Mouse (Mus musculus): ENCODE results near the gene Klhdc2. TPM values are rescaled to one million over a fixed set of nuclear protein-coding genes. Genes with fewer than 3 reads are reported as not detected.

Klhdc2 gene
- total RNA-seq (2014; rRNA removed) (330 and 340 TPM in 2 replicates), polyA plus RNA-seq (2015; fragmentation: Nextera tagmentation; extraction: Ambion mirVana) (260 and 264 TPM in 2 replicates)

DNA sequence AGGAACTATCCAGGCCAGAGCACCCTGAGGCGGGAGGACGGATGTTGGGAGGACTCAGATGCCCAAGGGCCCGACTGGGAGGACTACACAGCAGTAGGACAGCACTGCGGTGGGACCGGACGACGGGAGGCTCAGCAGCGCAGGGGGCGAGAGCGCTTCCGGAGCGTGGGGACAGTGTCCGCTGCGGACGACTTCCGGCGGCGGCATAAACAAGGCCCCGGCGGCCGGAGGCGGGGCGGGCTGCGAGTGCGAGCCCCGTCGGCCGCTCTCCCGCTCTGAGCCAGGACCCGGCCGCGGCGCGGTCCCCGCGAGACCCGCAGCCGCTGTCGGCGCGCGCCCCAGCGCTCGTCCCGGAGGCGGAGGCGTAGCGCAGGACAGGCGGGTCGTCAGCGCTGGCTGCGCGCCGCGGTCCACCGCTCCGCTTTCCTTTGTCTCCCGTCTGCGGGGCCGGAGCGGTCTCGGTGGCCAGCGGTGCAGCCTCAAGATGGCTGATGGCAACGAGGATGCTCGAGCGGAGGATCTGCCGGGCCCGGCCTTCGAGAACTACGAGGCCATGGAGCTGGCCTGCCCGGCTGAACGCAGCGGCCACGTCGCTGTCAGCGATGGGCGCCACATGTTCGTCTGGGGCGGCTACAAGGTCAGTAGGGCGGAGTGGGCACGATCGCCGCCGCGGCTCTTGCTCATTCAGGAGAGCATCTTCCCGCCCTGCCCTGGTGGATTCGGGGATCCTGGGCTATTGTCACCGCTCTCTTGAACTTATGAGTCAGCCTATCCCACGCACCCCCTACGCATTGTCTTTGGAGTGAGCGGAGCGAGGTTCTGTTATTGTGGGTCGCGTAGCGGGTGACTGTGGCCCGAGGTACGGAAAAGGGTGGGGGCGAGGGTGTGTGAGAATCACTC lies at the start of gene Klhdc2:
Klhdc2 (plus strand) TSS at position 171 of the 900 bp plus-strand sequence.
- H3K9me3 ChIP-seq (ENCODE audit: low read length), result no peaks in the 10 kb centered on the region
- peak; percentile 90 for DNase-seq
- H3K27ac ChIP-seq (ENCODE audit: low read depth, low read length), result peak within 1 kb of the TSS; percentile 98
- H3K36me3 ChIP-seq (ENCODE audit: insufficient read depth), result peaks cover 8% of the 10 kb centered on the region
- H3K4me2 ChIP-seq (ENCODE audit: low read depth), result peak within 1 kb of the TSS; percentile 57
- peak; percentile 98 for ATAC-seq
- H3K4me3 ChIP-seq (ENCODE audit: low read depth, low read length), result peak within 1 kb of the TSS; percentile 99
- WGBS, result under 1% methylated on average over 74 of the region's 98 CpGs
- H3K4me1 ChIP-seq (ENCODE audit: insufficient read depth), result no peaks in the 10 kb centered on the region
- H3K27me3 ChIP-seq (ENCODE audit: insufficient read depth, low read length), result no peaks in the 10 kb centered on the region
- 0 out of 2 replicates have a peak, but pooled peaks have one; percentile 8 for TF ChIP-seq CTCF (IDR thresholded peaks at IDR 0.05; ENCODE audit: low read depth)
- peak within 1 kb of the TSS; percentile 99 for H3K9ac ChIP-seq

- 85% methylated on average over 4 of the region's 4 CpGs for WGBS
- Histone ChIP-seq H3K36me3 (ENCODE audit: insufficient read depth) (no peaks in the 10 kb centered on the region), H3K27me3 (ENCODE audit: insufficient read depth, low read length) (no peaks in the 10 kb centered on the region), H3K4me3 (ENCODE audit: low read depth, low read length) (no peak overlapping the region), H3K4me2 (ENCODE audit: low read depth) (no peak overlapping the region), H3K27ac (ENCODE audit: low read depth, low read length) (no peak overlapping the region), H3K9ac (no peak overlapping the region), H3K4me1 (ENCODE audit: insufficient read depth) (no peaks in the 10 kb centered on the region), H3K9me3 (ENCODE audit: low read length) (no peaks in the 10 kb centered on the region)
- DNase-seq (no peak), ATAC-seq (no peak)
- TF ChIP-seq CTCF (IDR thresholded peaks at IDR 0.05; ENCODE audit: low read depth), result no peak
These were observed 46.7 kb upstream of the Klhdc2 start for GRCm38 (mm10) chr12:69249766-69250165.

DNA sequence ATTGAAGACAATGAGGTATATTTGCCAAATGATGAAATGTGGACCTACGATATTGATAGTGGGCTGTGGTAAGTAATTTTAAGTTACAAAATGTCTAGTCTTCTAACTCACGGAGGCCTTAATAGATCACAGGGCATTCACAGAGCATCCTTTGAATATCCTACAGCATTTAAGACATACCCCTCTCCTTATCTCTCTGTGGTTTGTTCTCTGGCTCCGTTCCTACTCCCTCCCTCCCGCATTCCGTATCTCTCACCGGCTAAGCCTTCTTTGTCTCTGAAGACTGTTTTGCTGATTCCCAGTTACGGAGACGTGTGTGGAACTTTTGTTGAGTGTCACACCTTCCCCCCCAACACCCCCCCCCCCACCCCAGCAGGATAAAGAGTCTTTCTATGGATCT lies 45.7 kb upstream of the Klhdc2 start:
- no peak for ATAC-seq

DNA sequence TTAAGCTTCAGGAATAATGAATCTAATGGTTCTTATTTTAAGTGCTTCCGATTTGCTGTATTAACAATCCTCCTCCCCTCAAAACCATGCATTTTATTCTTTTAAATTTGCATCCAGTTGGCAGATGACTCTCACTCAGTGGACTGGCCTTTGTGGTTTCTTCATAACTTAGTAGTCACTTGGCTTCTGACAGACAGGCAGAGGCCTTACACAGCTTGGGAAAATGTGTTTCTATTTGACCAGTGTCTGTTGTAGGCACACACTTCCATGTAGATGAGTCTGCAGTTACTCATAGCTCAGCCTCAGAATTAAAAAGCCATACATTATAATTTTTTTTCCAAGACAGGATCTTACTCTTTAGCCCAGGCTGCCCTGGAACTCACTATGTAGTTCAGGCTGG lies 42.7 kb upstream of the Klhdc2 start:
- H3K27me3 ChIP-seq (ENCODE audit: insufficient read depth, low read length), result no peaks in the 10 kb centered on the region
- TF ChIP-seq CTCF (IDR thresholded peaks at IDR 0.05; ENCODE audit: low read depth), result no peak
- WGBS, result 89% methylated on average over 1 of the region's 1 CpGs
- H3K4me2 ChIP-seq (ENCODE audit: low read depth), result no peak overlapping the region
- H3K9ac ChIP-seq, result no peak overlapping the region
- H3K36me3 ChIP-seq (ENCODE audit: insufficient read depth), result no peaks in the 10 kb centered on the region
- no peaks in the 10 kb centered on the region for H3K9me3 ChIP-seq (ENCODE audit: low read length)
- DNase-seq (no peak), ATAC-seq (no peak)
- H3K27ac ChIP-seq (ENCODE audit: low read depth, low read length), result no peak overlapping the region
- no peaks in the 10 kb centered on the region for H3K4me1 ChIP-seq (ENCODE audit: insufficient read depth)
- no peak overlapping the region for H3K4me3 ChIP-seq (ENCODE audit: low read depth, low read length)

More for the DNA sequence above, 45.7 kb upstream of the Klhdc2 start:
- no peaks in the 10 kb centered on the region for H3K36me3 ChIP-seq (ENCODE audit: insufficient read depth)
- WGBS, result 78% methylated on average over 8 of the region's 8 CpGs
- H3K27me3 ChIP-seq (ENCODE audit: insufficient read depth, low read length), result no peaks in the 10 kb centered on the region
- H3K27ac ChIP-seq (ENCODE audit: low read depth, low read length), result no peak overlapping the region
- no peaks in the 10 kb centered on the region for H3K9me3 ChIP-seq (ENCODE audit: low read length)
- H3K9ac ChIP-seq, result no peak overlapping the region
- no peak for TF ChIP-seq CTCF (IDR thresholded peaks at IDR 0.05; ENCODE audit: low read depth)
- no peak overlapping the region for H3K4me3 ChIP-seq (ENCODE audit: low read depth, low read length)
- no peak overlapping the region for H3K4me2 ChIP-seq (ENCODE audit: low read depth)
- DNase-seq, result no peak
- no peaks in the 10 kb centered on the region for H3K4me1 ChIP-seq (ENCODE audit: insufficient read depth)

GRCm38 (mm10) chr12:69257836-69258235 lies 38.6 kb upstream of the Klhdc2 start:
- no peaks in the 10 kb centered on the region for H3K27me3 ChIP-seq (ENCODE audit: insufficient read depth, low read length)
- 87% methylated on average over 11 of the region's 11 CpGs for WGBS
- DNase-seq, result no peak
- no peaks in the 10 kb centered on the region for H3K4me1 ChIP-seq (ENCODE audit: insufficient read depth)
- no peak overlapping the region for H3K4me2 ChIP-seq (ENCODE audit: low read depth)
- no peak overlapping the region for H3K4me3 ChIP-seq (ENCODE audit: low read depth, low read length)
- TF ChIP-seq CTCF (IDR thresholded peaks at IDR 0.05; ENCODE audit: low read depth), result no peak
- H3K36me3 ChIP-seq (ENCODE audit: insufficient read depth), result no peaks in the 10 kb centered on the region
- no peak overlapping the region for H3K9ac ChIP-seq
- no peak for ATAC-seq
- H3K27ac ChIP-seq (ENCODE audit: low read depth, low read length), result no peak overlapping the region
- H3K9me3 ChIP-seq (ENCODE audit: low read length), result no peaks in the 10 kb centered on the region

- no peak overlapping the region for H3K27ac ChIP-seq (ENCODE audit: low read depth, low read length)
- no peaks in the 10 kb centered on the region for H3K27me3 ChIP-seq (ENCODE audit: insufficient read depth, low read length)
- no peaks in the 10 kb centered on the region for H3K36me3 ChIP-seq (ENCODE audit: insufficient read depth)
- no peaks in the 10 kb centered on the region for H3K9me3 ChIP-seq (ENCODE audit: low read length)
- H3K4me2 ChIP-seq (ENCODE audit: low read depth), result no peak overlapping the region
- no peak for TF ChIP-seq CTCF (IDR thresholded peaks at IDR 0.05; ENCODE audit: low read depth)
- ATAC-seq, result no peak
- 92% methylated on average over 5 of the region's 5 CpGs for WGBS
- DNase-seq, result no peak
- no peak overlapping the region for H3K9ac ChIP-seq
- no peaks in the 10 kb centered on the region for H3K4me1 ChIP-seq (ENCODE audit: insufficient read depth)
- H3K4me3 ChIP-seq (ENCODE audit: low read depth, low read length), result no peak overlapping the region
These were observed 34.2 kb upstream of the Klhdc2 start for GRCm38 (mm10) chr12:69262251-69262650.

DNA sequence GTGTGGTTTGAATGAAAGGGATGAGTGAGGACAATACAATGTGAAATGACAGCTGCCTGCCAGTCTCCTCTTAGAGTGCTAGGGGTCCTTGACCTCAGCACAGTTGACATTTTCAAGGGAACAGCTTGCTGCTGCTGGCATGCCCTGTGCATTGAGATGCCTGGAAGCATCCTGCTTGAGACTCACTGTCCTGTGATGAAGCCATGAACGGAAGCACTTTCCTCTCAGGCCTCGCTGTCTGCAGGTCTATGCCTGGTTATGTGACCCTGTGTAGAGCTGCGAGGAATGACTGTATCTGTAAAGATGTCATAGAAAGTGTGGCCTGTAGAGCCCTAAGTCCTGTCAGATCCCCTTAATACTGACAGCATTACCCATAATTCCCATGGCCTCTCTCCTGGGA lies 31.4 kb upstream of the Klhdc2 start:
- no peaks in the 10 kb centered on the region for H3K4me1 ChIP-seq (ENCODE audit: insufficient read depth)
- H3K9ac ChIP-seq, result no peak overlapping the region
- no peak for ATAC-seq
- no peak overlapping the region for H3K4me2 ChIP-seq (ENCODE audit: low read depth)
- H3K4me3 ChIP-seq (ENCODE audit: low read depth, low read length), result no peak overlapping the region
- DNase-seq, result no peak
- H3K27me3 ChIP-seq (ENCODE audit: insufficient read depth, low read length), result no peaks in the 10 kb centered on the region
- TF ChIP-seq CTCF (IDR thresholded peaks at IDR 0.05; ENCODE audit: low read depth), result no peak
- WGBS, result 93% methylated on average over 3 of the region's 3 CpGs
- H3K36me3 ChIP-seq (ENCODE audit: insufficient read depth), result no peaks in the 10 kb centered on the region
- no peak overlapping the region for H3K27ac ChIP-seq (ENCODE audit: low read depth, low read length)
- no peaks in the 10 kb centered on the region for H3K9me3 ChIP-seq (ENCODE audit: low read length)

All from forebrain, postnatal 0 days (tissue).